Mouse (Mus musculus) G1E (cell line): ENCODE data around the gene Tec.

ENCODE experiments used
- CTCF ChIP-seq: IDR thresholded peaks from 2 replicates; pipeline ENCODE4 v1.5.1; 2012; ENCODE audit warnings: low read depth, low read length, inconsistent platforms, mixed read lengths
- GATA1 ChIP-seq: IDR thresholded peaks from 2 replicates; pipeline ENCODE4 v1.6.1; 2012; ENCODE audit warnings: borderline replicate concordance, low read length, inconsistent platforms, mixed read lengths
- TAL1 ChIP-seq: conservative IDR thresholded peaks from 2 replicates; pipeline ENCODE4 v1.6.1; 2012; ENCODE audit warnings: low read depth, low read length, inconsistent platforms, mixed read lengths

DNA sequence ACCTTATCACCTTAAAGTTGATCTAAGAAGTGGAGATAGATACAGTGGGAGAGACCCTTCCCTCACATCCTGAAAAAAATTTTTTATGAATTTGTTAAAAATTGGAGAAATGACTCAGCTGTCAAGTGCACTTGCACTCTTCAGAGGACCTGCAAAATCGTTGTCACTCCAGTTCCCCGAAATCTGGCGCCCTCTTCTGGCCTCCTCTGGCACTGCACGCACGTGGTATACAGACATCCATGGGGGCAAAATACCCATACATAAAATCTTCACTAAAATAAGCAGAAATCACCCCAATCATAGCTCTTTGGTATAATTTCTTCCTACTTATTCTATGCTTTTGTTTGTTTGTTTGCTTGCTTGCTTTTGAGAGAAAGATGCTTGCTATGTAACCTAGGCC is 25.7 kb upstream of the Tec start:
- TF ChIP-seq CTCF (peak; percentile 53; the same call in 1 of the 2 replicates), TAL1 (no peak), GATA1 (no peak)
